Mouse (Mus musculus): ENCODE measurements around the gene Erich4.
"Not testable (repeated sequence)": the region's sequence is repeated elsewhere in the genome, so short reads cannot be mapped to it uniquely, and the experiment has no call there.

Erich4 gene

GRCm38 (mm10) chr7:25575870-25576269, 39.8 kb downstream of the Erich4 start:
- no peak for DNase-seq

- DNase-seq: no peak
Measured at GRCm38 (mm10) chr7:25575105-25575504, 40.6 kb downstream of the Erich4 start.

- not testable (repeated sequence) for DNase-seq
Measured at GRCm38 (mm10) chr7:25573806-25574205, 41.9 kb downstream of the Erich4 start.

GRCm38 (mm10) chr7:25568721-25569120, 47.0 kb downstream of the Erich4 start:
- no peak for DNase-seq
